Comparison of ENCODE assay signal across 19 mouse cellular contexts in the genomic region with DNA sequence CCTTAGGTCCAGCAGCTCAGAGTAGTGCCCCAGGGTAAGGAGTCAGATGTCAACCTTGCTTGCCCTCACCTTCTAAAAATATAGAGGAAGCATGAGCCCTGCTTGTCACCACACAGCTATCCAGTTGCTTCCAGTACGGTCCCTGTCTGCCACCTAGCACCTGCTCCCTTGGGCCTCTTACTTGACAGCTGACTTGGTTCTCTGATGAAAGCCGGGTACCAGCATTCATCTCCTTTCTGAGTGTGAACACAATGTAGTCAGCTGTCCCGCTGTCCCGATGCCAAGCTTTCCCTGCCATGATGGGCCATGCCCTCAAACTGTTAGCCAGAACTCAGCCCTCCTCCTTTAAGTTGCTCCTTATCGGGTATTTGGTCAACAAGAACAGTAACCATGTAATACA.
A peak's percentile ranks its signal among the peaks of the same experiment; 100 is the strongest.
DNase-seq lines count a peak whose midpoint lies in the region; ATAC-seq lines count a peak whose summit lies in the region.
"Had no signal": no experiment of that assay in that cellular context is flagged by ENCODE, and none has a peak within 500 bp of the region (broad histone marks: within the 10 kb centered on the region; RNA-seq: fewer than 3 reads in every experiment).

No protein-coding gene starts in this region.

- H3K9me3 ChIP-seq in liver, embryonic 13.5 days (replicated peaks), result no peaks in the 10 kb centered on the region
- H3K9me3 ChIP-seq in liver, embryonic 12.5 days (replicated peaks), result no peaks in the 10 kb centered on the region
- no peaks in the 10 kb centered on the region for H3K9me3 ChIP-seq in heart, embryonic 16.5 days (replicated peaks; ENCODE audit: control insufficient read depth, low read length)
- H3K9me3 ChIP-seq: forebrain, embryonic 13.5 days; kidney, embryonic 15.5 days; limb, embryonic 12.5 days; midbrain, embryonic 13.5 days; neural tube, embryonic 15.5 days; stomach, embryonic 15.5 days had no signal

- DNase-seq in liver, embryonic 13.5 days, result no peak
- DNase-seq in heart, adult 8-10 months (ENCODE audit: low spot score), result peak; percentile 55
- DNase-seq in lung, postnatal 10 days, result no peak
- DNase-seq in lung, postnatal 4 days, result no peak
- no peak for DNase-seq in adrenal gland, adult 18-20 months (ENCODE audit: low spot score in 2 of 2)
- DNase-seq: adrenal gland, postnatal 36 days; cerebellum, adult 9-11 months had no signal

- H3K27me3 ChIP-seq in liver, embryonic 13.5 days, result peaks cover 8% of the 10 kb centered on the region; the same call in 1 of the 2 replicates
- no peaks in the 10 kb centered on the region; the same call in 1 of the 2 replicates for H3K27me3 ChIP-seq in liver, embryonic 12.5 days (replicated peaks)
- no peaks in the 10 kb centered on the region for H3K27me3 ChIP-seq in heart, embryonic 16.5 days (ENCODE audit: control insufficient read depth, insufficient read depth, low read length)
- H3K27me3 ChIP-seq: CH12.LX; forebrain, embryonic 13.5 days; limb, embryonic 12.5 days; neural tube, embryonic 15.5 days; stomach, embryonic 15.5 days had no signal

- 80% methylated on average over 5 of the region's 5 CpGs for WGBS in liver, embryonic 13.5 days (ENCODE audit: insufficient replicate concordance)
- WGBS in liver, embryonic 12.5 days (ENCODE audit: insufficient replicate concordance), result 86% methylated on average over 5 of the region's 5 CpGs
- WGBS in heart, embryonic 16.5 days, result 49% methylated on average over 5 of the region's 5 CpGs

- H3K4me3 ChIP-seq in liver, embryonic 13.5 days (replicated peaks), result no peak overlapping the region
- H3K4me3 ChIP-seq in liver, embryonic 12.5 days, result no peak overlapping the region
- H3K4me3 ChIP-seq in heart, embryonic 16.5 days (ENCODE audit: low read length), result no peak overlapping the region
- H3K4me3 ChIP-seq: forebrain, embryonic 13.5 days; kidney, embryonic 15.5 days; limb, embryonic 12.5 days; midbrain, embryonic 13.5 days; neural tube, embryonic 15.5 days; stomach, embryonic 15.5 days had no signal

- H3K4me1 ChIP-seq in liver, embryonic 13.5 days (replicated peaks), result peaks cover 58% of the 10 kb centered on the region
- peaks cover 55% of the 10 kb centered on the region for H3K4me1 ChIP-seq in liver, embryonic 12.5 days
- peaks cover 19% of the 10 kb centered on the region for H3K4me1 ChIP-seq in heart, embryonic 16.5 days (ENCODE audit: control insufficient read depth, insufficient read depth, low read length)
- H3K4me1 ChIP-seq: forebrain, embryonic 13.5 days; kidney, embryonic 15.5 days; midbrain, embryonic 13.5 days; neural tube, embryonic 15.5 days; stomach, embryonic 15.5 days had no signal

- peak overlapping the region; percentile 30; the same call in 1 of the 2 replicates for H3K27ac ChIP-seq in liver, embryonic 13.5 days
- no peak overlapping the region for H3K27ac ChIP-seq in liver, embryonic 12.5 days
- no peak overlapping the region for H3K27ac ChIP-seq in heart, embryonic 16.5 days (ENCODE audit: low read length)
- H3K27ac ChIP-seq: forebrain, embryonic 13.5 days; kidney, embryonic 15.5 days; limb, embryonic 12.5 days; midbrain, embryonic 13.5 days; neural tube, embryonic 15.5 days; stomach, embryonic 15.5 days had no signal

- H3K9ac ChIP-seq in liver, embryonic 13.5 days, result no peak overlapping the region
- no peak overlapping the region for H3K9ac ChIP-seq in liver, embryonic 12.5 days
- H3K9ac ChIP-seq in heart, embryonic 16.5 days (ENCODE audit: low read length), result no peak overlapping the region
- H3K9ac ChIP-seq: forebrain, embryonic 13.5 days; kidney, embryonic 15.5 days; limb, embryonic 12.5 days; midbrain, embryonic 13.5 days; neural tube, embryonic 15.5 days; stomach, embryonic 15.5 days had no signal

- no peaks in the 10 kb centered on the region for H3K36me3 ChIP-seq in liver, embryonic 13.5 days
- H3K36me3 ChIP-seq in liver, embryonic 12.5 days, result no peaks in the 10 kb centered on the region
- H3K36me3 ChIP-seq in heart, embryonic 16.5 days (ENCODE audit: control insufficient read depth, insufficient read depth), result no peaks in the 10 kb centered on the region
- H3K36me3 ChIP-seq: kidney, embryonic 15.5 days; limb, embryonic 12.5 days; midbrain, embryonic 13.5 days; neural tube, embryonic 15.5 days; stomach, embryonic 15.5 days had no signal

- no peak for ATAC-seq in liver, embryonic 13.5 days (ENCODE audit: low read depth)
- no peak for ATAC-seq in liver, embryonic 12.5 days
- ATAC-seq in heart, embryonic 16.5 days (replicated peaks; ENCODE audit: extremely low read depth, insufficient read depth, low FRiP score), result peak; percentile 57
- ATAC-seq: forebrain, embryonic 13.5 days; hindbrain, embryonic 16.5 days; intestine, postnatal 0 days; lung, postnatal 0 days; midbrain, embryonic 13.5 days had no signal

- no peak overlapping the region for H3K4me2 ChIP-seq in liver, embryonic 13.5 days
- H3K4me2 ChIP-seq in liver, embryonic 12.5 days, result no peak overlapping the region
- no peak overlapping the region for H3K4me2 ChIP-seq in heart, embryonic 16.5 days (ENCODE audit: low read depth, low read length)
- H3K4me2 ChIP-seq: forebrain, embryonic 13.5 days; kidney, embryonic 15.5 days; limb, embryonic 12.5 days; midbrain, embryonic 13.5 days; neural tube, embryonic 15.5 days; stomach, embryonic 15.5 days had no signal
